Mouse (Mus musculus): Measurements from ENCODE around the gene Nat14.
"Not testable (repeated sequence)": the region's sequence is repeated elsewhere in the genome, so short reads cannot be mapped to it uniquely, and the experiment has no call there.

Nat14 gene

GRCm38 (mm10) chr7:4921824-4922482, at the start of gene Nat14:
Gene Nat14, plus strand, starts transcription at chr7:4922028.
- no peak for DNase-seq (ENCODE audit: low spot score in 2 of 2)

- peak; percentile 89 to 91 for DNase-seq (ENCODE audit: low spot score in 2 of 2)
Measured at GRCm38 (mm10) chr7:4876753-4877221, 45.0 kb upstream of the Nat14 start, which contains the start of gene Isoc2a. Gene Isoc2a, plus strand, starts transcription at chr7:4877153.

- DNase-seq (ENCODE audit: low spot score in 2 of 2): no peak
Measured at GRCm38 (mm10) chr7:4877226-4877625, 44.6 kb upstream of the Nat14 start.

- peak; percentile 32 to 36 for DNase-seq (ENCODE audit: low spot score in 2 of 2)
Measured at GRCm38 (mm10) chr7:4878186-4878585, 43.6 kb upstream of the Nat14 start.

- not testable (repeated sequence) for DNase-seq (ENCODE audit: low spot score in 2 of 2)
Measured at GRCm38 (mm10) chr7:4879036-4879435, 42.8 kb upstream of the Nat14 start.

- DNase-seq (ENCODE audit: low spot score in 2 of 2): no peak
Measured at GRCm38 (mm10) chr7:4886680-4887079, 35.1 kb upstream of the Nat14 start.

- no peak for DNase-seq (ENCODE audit: low spot score in 2 of 2)
Measured at GRCm38 (mm10) chr7:4895186-4895585, 26.6 kb upstream of the Nat14 start.

GRCm38 (mm10) chr7:4898851-4899648, 22.8 kb upstream of the Nat14 start:
- no peak for DNase-seq (ENCODE audit: low spot score in 2 of 2)

GRCm38 (mm10) chr7:4899649-4900522, 21.9 kb upstream of the Nat14 start:
- DNase-seq (ENCODE audit: low spot score in 2 of 2): no peak

- DNase-seq (ENCODE audit: low spot score in 2 of 2): no peak
Measured at GRCm38 (mm10) chr7:4900523-4900851, 21.3 kb upstream of the Nat14 start.

- DNase-seq (ENCODE audit: low spot score in 2 of 2): no peak
Measured at GRCm38 (mm10) chr7:4901171-4901570, 20.7 kb upstream of the Nat14 start.

GRCm38 (mm10) chr7:4902404-4902803, 19.4 kb upstream of the Nat14 start:
- no peak for DNase-seq (ENCODE audit: low spot score in 2 of 2)

GRCm38 (mm10) chr7:4906466-4906950, 15.3 kb upstream of the Nat14 start, which contains the start of gene Gm36210:
Gene Gm36210, minus strand, starts transcription at chr7:4906516.
- no peak for DNase-seq (ENCODE audit: low spot score in 2 of 2)

- DNase-seq (ENCODE audit: low spot score in 2 of 2): peak in 1 of 2 experiments; percentile 28
Measured at GRCm38 (mm10) chr7:4911561-4911960, 10.3 kb upstream of the Nat14 start.

GRCm38 (mm10) chr7:4912248-4912647, 9.6 kb upstream of the Nat14 start:
- no peak for DNase-seq (ENCODE audit: low spot score in 2 of 2)

GRCm38 (mm10) chr7:4915007-4915665, 6.7 kb upstream of the Nat14 start, which contains the start of gene Zfp628:
Gene Zfp628, plus strand, starts transcription at chr7:4915217.
- peak; percentile 89 to 93 for DNase-seq (ENCODE audit: low spot score in 2 of 2)

- DNase-seq (ENCODE audit: low spot score in 2 of 2): peak in 1 of 2 experiments; percentile 22
Measured at GRCm38 (mm10) chr7:4915669-4916416, 6.0 kb upstream of the Nat14 start.

GRCm38 (mm10) chr7:4917494-4917893, 4.3 kb upstream of the Nat14 start:
- DNase-seq (ENCODE audit: low spot score in 2 of 2): no peak

GRCm38 (mm10) chr7:4918681-4919080, 3.1 kb upstream of the Nat14 start:
- DNase-seq (ENCODE audit: low spot score in 2 of 2): no peak

GRCm38 (mm10) chr7:4919096-4919495, 2.7 kb upstream of the Nat14 start:
- DNase-seq (ENCODE audit: low spot score in 2 of 2): no peak

All from spleen, postnatal 36 days (tissue).